In genomic region chr9:42507709-42508108, GRCm38 (mm10) we compare ENCODE assay signal across 11 mouse cellular contexts. TPM values are rescaled to one million over a fixed set of nuclear protein-coding genes. Genes with fewer than 3 reads are reported as not detected.
DNase-seq lines count a peak whose midpoint lies in the region; ATAC-seq lines count a peak whose summit lies in the region.
"Had no signal": no experiment of that assay in that cellular context is flagged by ENCODE, and none has a peak within 500 bp of the region (broad histone marks: within the 10 kb centered on the region; RNA-seq: fewer than 3 reads in every experiment).

Tbcel (minus strand) TSS chr9:42507809.

- no peak within 1 kb of the TSS for H3K9ac ChIP-seq in heart, embryonic 12.5 days
- H3K9ac ChIP-seq in forebrain, embryonic 13.5 days = no peak within 1 kb of the TSS
- H3K9ac ChIP-seq: heart, embryonic 13.5 days; limb, embryonic 12.5 days had no signal

- ATAC-seq in heart, embryonic 12.5 days (ENCODE audit: insufficient number of reproducible peaks, low FRiP score) = no peak
- no peak for ATAC-seq in forebrain, embryonic 13.5 days

- H3K9me3 ChIP-seq in heart, embryonic 12.5 days (replicated peaks) = no peaks in the 10 kb centered on the region
- H3K9me3 ChIP-seq in forebrain, embryonic 13.5 days (replicated peaks) = no peaks in the 10 kb centered on the region
- H3K9me3 ChIP-seq: heart, embryonic 13.5 days; limb, embryonic 12.5 days had no signal

- no peaks in the 10 kb centered on the region for H3K36me3 ChIP-seq in heart, embryonic 12.5 days
- H3K36me3 ChIP-seq in forebrain, embryonic 13.5 days (ENCODE audit: poor library complexity, severe bottlenecking) = no peaks in the 10 kb centered on the region
- H3K36me3 ChIP-seq: heart, embryonic 13.5 days; limb, embryonic 12.5 days had no signal

- 78% methylated on average over 6 of the region's 6 CpGs for WGBS in heart, embryonic 12.5 days
- 91% methylated on average over 6 of the region's 6 CpGs for WGBS in forebrain, embryonic 13.5 days

- no peak within 1 kb of the TSS for H3K4me3 ChIP-seq in heart, embryonic 12.5 days
- H3K4me3 ChIP-seq in forebrain, embryonic 13.5 days = no peak within 1 kb of the TSS
- H3K4me3 ChIP-seq: heart, embryonic 13.5 days; limb, embryonic 12.5 days had no signal

- no peak for DNase-seq in heart, adult 18-20 months
- no peak for DNase-seq in urinary bladder, adult 2 months (ENCODE audit: low spot score)
- DNase-seq in urinary bladder, postnatal 10 days (ENCODE audit: low spot score) = no peak
- DNase-seq in layer of hippocampus, postnatal 14 days (ENCODE audit: low spot score in 2 of 2) = no peak
- DNase-seq in spleen, adult 18-20 months = no peak
- DNase-seq in embryo, embryonic 10.5 days (ENCODE audit: low spot score) = no peak
- DNase-seq: right cerebral cortex, adult 18-20 months had no signal

- H3K4me1 ChIP-seq in heart, embryonic 12.5 days (replicated peaks) = no peaks in the 10 kb centered on the region
- peaks cover 17% of the 10 kb centered on the region for H3K4me1 ChIP-seq in forebrain, embryonic 13.5 days
- H3K4me1 ChIP-seq: heart, embryonic 13.5 days had no signal

- no peak within 1 kb of the TSS for H3K27ac ChIP-seq in heart, embryonic 12.5 days (ENCODE audit: poor library complexity, severe bottlenecking)
- no peak within 1 kb of the TSS for H3K27ac ChIP-seq in forebrain, embryonic 13.5 days
- H3K27ac ChIP-seq: heart, embryonic 13.5 days; limb, embryonic 12.5 days had no signal

- peaks cover 14% of the 10 kb centered on the region; the same call in 1 of the 2 replicates for H3K27me3 ChIP-seq in heart, embryonic 12.5 days (replicated peaks)
- H3K27me3 ChIP-seq in forebrain, embryonic 13.5 days = 0 out of 2 replicates have a peak, but pooled peaks cover 4% of the 10 kb centered on the region
- H3K27me3 ChIP-seq: limb, embryonic 12.5 days had no signal

- H3K4me2 ChIP-seq in heart, embryonic 12.5 days = no peak within 1 kb of the TSS
- H3K4me2 ChIP-seq in forebrain, embryonic 13.5 days = no peak within 1 kb of the TSS
- H3K4me2 ChIP-seq: heart, embryonic 13.5 days; limb, embryonic 12.5 days had no signal

RNA-seq across cellular contexts. Expression of gene Tbcel, which starts in this region (rescaled TPM):
- 10 to 100 TPM; 19.0 to 22.7 TPM for total RNA-seq in heart, adult 18-20 months (2021)
- polyA plus RNA-seq in heart, embryonic 12.5 days (2016; fragmentation: Nextera tagmentation; extraction: Ambion mirVana) = 5.2 and 5.4 TPM in 2 replicates
- 19.9 and 22.6 TPM in 2 replicates for polyA plus RNA-seq in urinary bladder, adult 2 months (2012; rRNA removed)
- 10 to 100 TPM; 56.8 to 57.7 TPM for total RNA-seq in layer of hippocampus, postnatal 14 days (2021)
- 4.5 and 4.8 TPM in 2 replicates for polyA plus RNA-seq in forebrain, embryonic 13.5 days (2015; fragmentation: Nextera tagmentation; extraction: Ambion mirVana)
